Mouse (Mus musculus): ENCODE measurements around the gene Tuba8.

DNA sequence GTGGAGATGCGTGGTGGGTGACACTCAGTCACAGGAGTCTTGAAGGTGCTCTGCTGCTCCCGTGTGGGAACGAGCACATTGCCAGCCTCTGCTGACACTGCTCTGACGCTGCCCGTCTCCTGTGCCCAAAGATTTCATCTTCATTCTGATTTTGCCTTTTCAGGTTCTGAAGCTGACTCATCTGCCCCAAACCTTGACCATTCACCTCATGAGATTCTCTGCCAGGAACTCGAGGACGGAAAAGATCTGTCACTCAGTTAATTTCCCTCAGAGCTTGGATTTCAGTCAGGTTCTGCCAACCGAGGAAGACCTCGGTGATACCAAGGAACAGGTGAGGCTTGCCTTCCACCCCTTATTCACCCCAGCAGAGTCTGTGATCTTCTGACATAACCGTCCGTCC lies 52.0 kb downstream of the Tuba8 start:
- TF ChIP-seq CTCF (conservative IDR thresholded peaks at IDR 0.05; ENCODE audit: low read length), result no peak
- no peak for TF ChIP-seq NANOG (IDR thresholded peaks at IDR 0.05; ENCODE audit: borderline replicate concordance, low read length)
- no peak for TF ChIP-seq POU5F1 (IDR thresholded peaks at IDR 0.05; ENCODE audit: borderline replicate concordance, low read length)
